Mouse (Mus musculus) cortical plate, adult 2 months (tissue): ENCODE measurements around the gene Scamp1.

Experiments used
- CTCF ChIP-seq: fragments of 200-500 bp; IDR thresholded peaks from 2 replicates; pipeline ENCODE4 v1.5.1; 2011; ENCODE audit warnings: mild to moderate bottlenecking, control low read depth, low read length; ENCODE audit not compliant: insufficient read depth; ENCODE audit errors: extremely low read depth
- POLR2A ChIP-seq: fragments of 200-500 bp; IDR thresholded peaks from 2 replicates; pipeline ENCODE4 v1.6.1; 2011; ENCODE audit warnings: mild to moderate bottlenecking, low read length, control low read depth; ENCODE audit not compliant: insufficient read depth; ENCODE audit errors: extremely low read depth

DNA sequence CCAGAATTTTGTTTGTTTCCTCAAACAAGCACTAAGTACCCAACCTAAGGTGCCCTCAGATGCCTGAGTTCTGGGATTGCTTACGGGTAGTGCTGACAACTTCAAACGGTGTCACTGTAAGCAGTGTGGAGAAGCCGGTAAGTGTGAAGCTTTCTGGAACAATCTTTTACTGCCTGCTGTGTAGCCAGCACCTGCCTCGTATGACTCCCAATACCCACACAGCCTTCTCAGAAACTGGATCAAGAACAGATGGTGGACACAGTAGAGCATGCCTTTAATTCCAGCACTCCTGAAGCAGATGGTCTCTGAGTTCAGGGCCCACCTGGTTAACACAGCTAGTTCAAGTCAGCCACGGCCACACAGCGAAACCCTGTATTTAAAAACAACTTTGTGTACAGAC lies 24.0 kb downstream of the Scamp1 start:
- no peak for TF ChIP-seq CTCF
- TF ChIP-seq POLR2A = no peak
